Mouse (Mus musculus): ENCODE results near the gene Jsrp1.

GRCm38 (mm10) chr10:80858350-80858935, 45.1 kb upstream of the Jsrp1 start:
- TF ChIP-seq POLR2A (IDR thresholded peaks at IDR 0.05; ENCODE audit: low read depth, low read length) (no peak), CTCF (IDR thresholded peaks at IDR 0.05; ENCODE audit: extremely low read depth, insufficient read length, insufficient replicate concordance, low read depth, low read length) (no peak)
